Mouse (Mus musculus) myocyte (in vitro differentiated cells): Measurements from ENCODE around the gene Phf14. TPM values are rescaled to one million over a fixed set of nuclear protein-coding genes. Genes with fewer than 3 reads are reported as not detected.

Experiments
- H3K27me3 ChIP-seq: one replicate; pipeline ENCODE4 v1.6.1; 2011; ENCODE audit not compliant: control insufficient read depth, insufficient read depth, insufficient read length
- H3K36me3 ChIP-seq: one replicate; pipeline ENCODE4 v1.6.1; 2011; ENCODE audit not compliant: control insufficient read depth, insufficient read depth
- H3K4me2 ChIP-seq: one replicate; pipeline ENCODE4 v1.6.1; 2011; ENCODE audit warnings: low read depth, control low read depth
- H3K4me3 ChIP-seq: one replicate; pipeline ENCODE4 v1.5.1; 2011; ENCODE audit warnings: mild to moderate bottlenecking, control low read depth, moderate library complexity
- H3K79me2 ChIP-seq: one replicate; pipeline ENCODE4 v1.6.1; 2011; ENCODE audit not compliant: control insufficient read depth, insufficient read depth
- H3ac ChIP-seq: one replicate; pipeline ENCODE4 v1.6.1; 2011; ENCODE audit not compliant: control insufficient read depth, insufficient read length
- CEBPB ChIP-seq: IDR thresholded peaks from 2 replicates; pipeline ENCODE4 v1.6.1; 2011; ENCODE audit warnings: mild to moderate bottlenecking, moderate library complexity; ENCODE audit not compliant: poor library complexity, insufficient read depth, severe bottlenecking
- E2F4 ChIP-seq: IDR thresholded peaks from one replicate; pipeline ENCODE4 v1.6.1; 2011; ENCODE audit warnings: mild to moderate bottlenecking, control low read depth, moderate library complexity; ENCODE audit not compliant: insufficient read depth
- MAX ChIP-seq: IDR thresholded peaks from one replicate; pipeline ENCODE4 v1.6.1; 2011; ENCODE audit warnings: low read depth, mild to moderate bottlenecking, control low read depth
- MYOD1 ChIP-seq, 3 experiments: IDR thresholded peaks; one replicate each; pipeline ENCODE4 v1.6.1; 2011; ENCODE audit warnings: control low read depth in 2 of 3, low read depth in 2 of 3, mild to moderate bottlenecking in 2 of 3, moderate library complexity in 1 of 3; ENCODE audit not compliant: insufficient read length in 2 of 3, control insufficient read depth in 1 of 3
- MYOG ChIP-seq, 3 experiments: IDR thresholded peaks; one replicate each; pipeline ENCODE4 v1.6.1; 2011; ENCODE audit warnings: control low read depth in 2 of 3, low read depth in 2 of 3, mild to moderate bottlenecking in 2 of 3; ENCODE audit not compliant: insufficient read length in 2 of 3, control insufficient read depth in 1 of 3, insufficient read depth in 1 of 3
- POLR2A ChIP-seq: IDR thresholded peaks from one replicate; pipeline ENCODE4 v1.6.1; 2011; ENCODE audit warnings: low read depth, mild to moderate bottlenecking, control low read depth, moderate library complexity; ENCODE audit not compliant: insufficient read length
- POLR2AphosphoS2 ChIP-seq: IDR thresholded peaks from one replicate; pipeline ENCODE4 v1.6.1; 2011; ENCODE audit warnings: low read depth, control low read depth; ENCODE audit not compliant: insufficient read length
- REST ChIP-seq: IDR thresholded peaks from one replicate; pipeline ENCODE4 v1.6.1; 2011; ENCODE audit warnings: mild to moderate bottlenecking, control low read depth, moderate library complexity; ENCODE audit not compliant: insufficient read depth, insufficient read length
- SRF ChIP-seq: IDR thresholded peaks from one replicate; pipeline ENCODE4 v1.6.1; 2011; ENCODE audit warnings: low read depth; ENCODE audit not compliant: control insufficient read depth, insufficient read length
- TCF12 ChIP-seq: IDR thresholded peaks from one replicate; pipeline ENCODE4 v1.6.1; 2011; ENCODE audit warnings: mild to moderate bottlenecking, control low read depth; ENCODE audit not compliant: poor library complexity, insufficient read depth, severe bottlenecking
- TCF3 ChIP-seq: IDR thresholded peaks from one replicate; pipeline ENCODE4 v1.6.1; 2011; ENCODE audit warnings: low read depth, control low read depth; ENCODE audit not compliant: insufficient read length
- USF1 ChIP-seq: IDR thresholded peaks from one replicate; pipeline ENCODE4 v1.6.1; 2011; ENCODE audit warnings: low read depth, mild to moderate bottlenecking, control low read depth, moderate library complexity
- polyA plus RNA-seq: library from polyadenylated mRNA; unstranded; fragments of >200 nt; fragmentation: generic; extraction: Trizol; gene quantifications from one replicate; pipeline ENCODE4 v1.2.1, GENCODE M21; 2012; ENCODE audit warnings: missing spikeins

Phf14 gene
- polyA plus RNA-seq, 1 experiment: 11.0 TPM

DNA sequence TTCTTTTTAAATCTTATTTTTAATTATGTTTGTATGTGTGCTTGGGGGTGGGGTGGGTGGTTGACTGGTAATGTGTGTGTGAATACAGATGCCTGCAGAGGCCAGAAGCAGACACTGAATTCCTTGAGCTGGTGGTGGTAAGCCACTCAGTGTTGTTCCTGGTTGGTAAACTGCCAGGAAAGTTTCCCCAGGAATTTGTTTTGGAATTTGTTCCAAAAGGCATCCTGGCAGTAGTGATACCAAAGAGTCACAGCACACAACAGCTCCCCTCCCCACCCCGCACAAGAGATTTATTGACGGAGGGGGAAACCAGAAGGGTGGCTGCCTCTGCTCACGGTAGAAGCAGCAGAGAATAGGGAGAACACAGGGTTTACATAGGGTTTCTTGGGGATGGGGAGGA lies 146.5 kb downstream of the Phf14 start:
- no peaks in the 10 kb centered on the region for H3K36me3 ChIP-seq
- H3K27me3 ChIP-seq: no peaks in the 10 kb centered on the region
- no peak overlapping the region for H3K4me3 ChIP-seq
- no peaks in the 10 kb centered on the region for H3K79me2 ChIP-seq
- H3K4me2 ChIP-seq: no peak overlapping the region
- H3ac ChIP-seq: no peak overlapping the region
- no peak for TF ChIP-seq SRF
- TF ChIP-seq USF1: no peak
- no peak for TF ChIP-seq MYOG (IDR thresholded peaks at IDR 0.05; ENCODE audit: control insufficient read depth in 1 of 3, insufficient read depth in 1 of 3, insufficient read length in 2 of 3, low read depth in 2 of 3)
- TF ChIP-seq TCF3: no peak
- no peak for TF ChIP-seq REST
- TF ChIP-seq POLR2A: no peak
- TF ChIP-seq TCF12: no peak
- no peak for TF ChIP-seq MYOD1 (IDR thresholded peaks at IDR 0.05; ENCODE audit: control insufficient read depth in 1 of 3, insufficient read length in 2 of 3, low read depth in 2 of 3)

DNA sequence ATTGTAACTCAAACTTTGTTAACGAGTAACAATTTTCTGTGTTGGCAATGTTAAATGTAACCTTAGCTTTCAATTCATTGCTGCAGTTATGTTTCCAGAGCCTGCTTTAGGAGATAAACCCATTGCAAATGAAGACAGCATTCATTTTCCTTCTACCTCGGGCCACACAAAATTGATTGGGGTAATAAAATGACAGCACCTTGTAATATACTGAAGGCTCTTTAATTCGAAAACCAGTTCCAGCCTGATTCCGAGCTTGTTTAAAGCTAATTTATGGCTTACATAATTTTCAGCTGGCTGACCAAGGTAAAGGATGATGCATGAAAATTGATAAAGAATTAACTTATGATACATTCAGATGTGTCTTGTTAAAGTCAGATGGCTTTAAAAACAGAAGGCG lies 151.1 kb downstream of the Phf14 start:
- Histone ChIP-seq H3K79me2 (no peaks in the 10 kb centered on the region), H3K27me3 (no peaks in the 10 kb centered on the region), H3ac (no peak overlapping the region), H3K4me3 (no peak overlapping the region), H3K4me2 (no peak overlapping the region), H3K36me3 (no peaks in the 10 kb centered on the region)
- TF ChIP-seq E2F4 (no peak), POLR2AphosphoS2 (no peak), USF1 (no peak), TCF3 (no peak), TCF12 (no peak), MYOD1 (IDR thresholded peaks at IDR 0.05; ENCODE audit: control insufficient read depth in 1 of 3, insufficient read length in 2 of 3, low read depth in 2 of 3) (no peak), MAX (no peak), MYOG (IDR thresholded peaks at IDR 0.05; ENCODE audit: control insufficient read depth in 1 of 3, insufficient read depth in 1 of 3, insufficient read length in 2 of 3, low read depth in 2 of 3) (no peak), REST (no peak), POLR2A (no peak), CEBPB (no peak), SRF (no peak)

DNA sequence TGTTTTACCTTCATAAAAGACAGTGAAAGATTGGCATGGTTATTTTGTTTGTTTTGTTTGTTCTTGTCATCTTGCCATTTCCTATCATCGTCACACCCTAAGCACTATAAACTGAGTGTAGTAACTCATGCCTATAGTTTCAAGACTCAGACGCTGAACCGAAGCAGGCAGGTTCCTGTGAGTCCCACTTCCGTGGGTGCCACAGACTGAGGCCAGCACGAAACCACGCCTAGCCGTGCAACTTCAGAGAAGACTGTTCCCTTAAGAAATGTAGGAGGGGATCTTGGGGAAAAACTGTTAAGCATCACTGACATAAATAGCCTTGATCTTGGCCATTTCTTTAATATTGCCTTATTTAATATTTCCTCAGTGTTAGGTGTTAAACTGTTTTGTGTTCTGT lies 152.4 kb downstream of the Phf14 start:
- no peaks in the 10 kb centered on the region for H3K36me3 ChIP-seq
- H3K4me3 ChIP-seq: no peak overlapping the region
- H3K27me3 ChIP-seq: no peaks in the 10 kb centered on the region
- H3ac ChIP-seq: no peak overlapping the region
- no peaks in the 10 kb centered on the region for H3K79me2 ChIP-seq
- no peak overlapping the region for H3K4me2 ChIP-seq
- TF ChIP-seq TCF12 (no peak), POLR2AphosphoS2 (no peak), USF1 (no peak), E2F4 (no peak), CEBPB (no peak), REST (no peak)

GRCm38 (mm10) chr6:12060452-12061140 lies 153.0 kb downstream of the Phf14 start:
- Histone ChIP-seq H3K79me2 (no peaks in the 10 kb centered on the region), H3K27me3 (no peaks in the 10 kb centered on the region), H3K36me3 (no peaks in the 10 kb centered on the region), H3K4me3 (no peak overlapping the region), H3K4me2 (no peak overlapping the region), H3ac (no peak overlapping the region)
- TF ChIP-seq POLR2A (no peak), CEBPB (no peak), REST (no peak), MAX (no peak), TCF3 (no peak), USF1 (no peak), TCF12 (no peak), POLR2AphosphoS2 (no peak), MYOG (IDR thresholded peaks at IDR 0.05; ENCODE audit: control insufficient read depth in 1 of 3, insufficient read depth in 1 of 3, insufficient read length in 2 of 3, low read depth in 2 of 3) (no peak), SRF (no peak), E2F4 (no peak), MYOD1 (IDR thresholded peaks at IDR 0.05; ENCODE audit: control insufficient read depth in 1 of 3, insufficient read length in 2 of 3, low read depth in 2 of 3) (no peak)

DNA sequence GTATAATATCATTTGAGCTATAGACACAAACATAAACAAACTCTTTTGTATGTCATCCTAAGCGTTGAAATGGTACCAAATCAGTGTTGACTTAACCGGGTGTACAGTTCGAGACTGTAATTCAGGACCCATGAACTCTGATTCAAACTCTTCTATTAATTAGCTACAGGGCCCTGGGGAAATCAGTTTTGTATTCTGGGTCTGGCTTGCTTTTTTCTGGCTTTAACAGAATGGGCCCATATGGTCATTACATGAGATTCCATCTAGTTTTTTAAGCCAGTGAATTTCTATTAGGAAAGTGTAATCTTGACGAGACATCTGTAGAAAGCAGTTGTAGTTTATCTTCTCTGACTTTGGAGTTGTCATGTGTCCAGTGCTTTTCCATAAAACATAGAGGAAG lies 160.3 kb downstream of the Phf14 start:
- no peak overlapping the region for H3K4me2 ChIP-seq
- no peaks in the 10 kb centered on the region for H3K79me2 ChIP-seq
- no peaks in the 10 kb centered on the region for H3K36me3 ChIP-seq
- H3ac ChIP-seq: no peak overlapping the region
- no peak for TF ChIP-seq SRF
- TF ChIP-seq POLR2A: no peak
- no peak for TF ChIP-seq POLR2AphosphoS2
- TF ChIP-seq TCF12: no peak
- no peak for TF ChIP-seq MYOG (IDR thresholded peaks at IDR 0.05; ENCODE audit: control insufficient read depth in 1 of 3, insufficient read depth in 1 of 3, insufficient read length in 2 of 3, low read depth in 2 of 3)
- no peak for TF ChIP-seq REST
- TF ChIP-seq CEBPB: no peak
- no peak for TF ChIP-seq E2F4
- no peak for TF ChIP-seq USF1
- no peak for TF ChIP-seq MAX
- TF ChIP-seq TCF3: no peak
- TF ChIP-seq MYOD1 (IDR thresholded peaks at IDR 0.05; ENCODE audit: control insufficient read depth in 1 of 3, insufficient read length in 2 of 3, low read depth in 2 of 3): no peak
- no peaks in the 10 kb centered on the region for H3K27me3 ChIP-seq
- H3K4me3 ChIP-seq: no peak overlapping the region
